Mouse (Mus musculus): ENCODE data around the gene Upp1. TPM values are rescaled to one million over a fixed set of nuclear protein-coding genes. Genes with fewer than 3 reads are reported as not detected.
A peak's percentile ranks its signal among the peaks of the same experiment; 100 is the strongest.

Upp1 gene
- total RNA-seq (2017), result 1.6 and 11.3 TPM in 2 replicates

GRCm38 (mm10) chr11:9118050-9118420 lies at the start of gene Upp1:
Gene Upp1, plus strand, starts transcription at chr11:9118103.
- no peak for ATAC-seq (replicated peaks; ENCODE audit: low read depth, poor library complexity, severe bottlenecking)

GRCm38 (mm10) chr11:9076444-9076843 lies 41.5 kb upstream of the Upp1 start:
- ATAC-seq (replicated peaks; ENCODE audit: low read depth, poor library complexity, severe bottlenecking), result no peak

GRCm38 (mm10) chr11:9113189-9113588 lies 4.7 kb upstream of the Upp1 start:
- ATAC-seq (replicated peaks; ENCODE audit: low read depth, poor library complexity, severe bottlenecking), result peak; percentile 84

- no peak for ATAC-seq (replicated peaks; ENCODE audit: low read depth, poor library complexity, severe bottlenecking)
Observed at GRCm38 (mm10) chr11:9115367-9116120, 2.4 kb upstream of the Upp1 start.

DNA sequence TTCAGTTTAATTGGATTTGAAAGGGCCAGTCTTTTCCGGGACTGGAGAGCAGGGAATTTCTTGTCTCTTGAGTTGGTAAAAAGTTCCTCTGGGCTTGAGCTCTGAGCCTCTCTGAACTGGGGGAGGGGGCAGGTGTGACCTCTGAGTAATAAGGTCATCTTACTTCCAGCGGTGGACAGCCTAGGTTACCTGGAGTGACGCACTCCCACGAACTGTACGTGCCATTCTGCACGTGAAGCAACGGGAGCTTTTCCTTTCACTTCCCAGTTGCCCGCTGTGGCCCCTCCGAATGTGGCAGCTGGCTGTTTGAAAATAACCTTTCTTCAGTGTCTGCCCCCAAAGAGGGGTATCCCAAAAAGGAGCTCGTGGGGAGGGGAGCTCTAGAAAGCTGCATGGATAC lies 1.8 kb upstream of the Upp1 start:
- no peak for ATAC-seq (replicated peaks; ENCODE audit: low read depth, poor library complexity, severe bottlenecking)

GRCm38 (mm10) chr11:9116916-9117315 lies 987 bp upstream of the Upp1 start:
- ATAC-seq (replicated peaks; ENCODE audit: low read depth, poor library complexity, severe bottlenecking), result no peak

DNA sequence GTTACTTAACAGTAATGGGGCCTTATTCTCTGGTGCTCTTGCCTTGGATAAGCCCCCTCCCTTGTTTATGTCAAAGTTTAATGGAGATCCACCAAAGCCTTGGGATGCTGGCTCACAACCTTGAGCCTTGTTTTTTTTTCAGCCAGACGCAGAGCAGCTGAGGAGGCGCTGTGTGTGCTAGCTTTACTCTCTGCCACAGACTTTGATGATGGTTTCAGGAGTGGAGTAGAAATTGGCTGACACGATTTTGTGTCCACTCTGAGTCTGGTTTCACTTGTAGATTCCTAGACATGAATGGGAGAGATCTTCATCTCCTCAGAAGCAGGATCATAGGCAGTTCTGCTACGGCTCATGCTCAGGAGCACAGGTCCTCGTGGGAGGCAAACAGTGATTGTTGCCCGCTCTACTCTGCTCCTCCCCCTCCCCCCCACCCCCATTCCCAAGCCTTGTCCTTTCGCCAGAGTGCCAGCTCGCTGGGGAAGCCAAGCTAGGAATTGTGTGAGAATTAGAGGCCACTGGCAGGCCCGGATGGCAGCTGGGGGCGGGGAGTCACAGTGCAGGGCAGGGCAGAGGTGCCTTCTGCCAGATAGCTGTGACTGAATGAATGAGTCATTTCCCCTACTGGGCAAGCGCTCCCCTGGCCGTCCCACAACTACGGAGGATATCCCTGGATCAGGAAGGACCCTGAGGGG lies 399 bp upstream of the Upp1 start:
- peak; percentile 54 for ATAC-seq (replicated peaks; ENCODE audit: low read depth, poor library complexity, severe bottlenecking)

- ATAC-seq (replicated peaks; ENCODE audit: low read depth, poor library complexity, severe bottlenecking), result peak; percentile 75
Observed at GRCm38 (mm10) chr11:9118421-9119121, 668 bp downstream of the Upp1 start.

DNA sequence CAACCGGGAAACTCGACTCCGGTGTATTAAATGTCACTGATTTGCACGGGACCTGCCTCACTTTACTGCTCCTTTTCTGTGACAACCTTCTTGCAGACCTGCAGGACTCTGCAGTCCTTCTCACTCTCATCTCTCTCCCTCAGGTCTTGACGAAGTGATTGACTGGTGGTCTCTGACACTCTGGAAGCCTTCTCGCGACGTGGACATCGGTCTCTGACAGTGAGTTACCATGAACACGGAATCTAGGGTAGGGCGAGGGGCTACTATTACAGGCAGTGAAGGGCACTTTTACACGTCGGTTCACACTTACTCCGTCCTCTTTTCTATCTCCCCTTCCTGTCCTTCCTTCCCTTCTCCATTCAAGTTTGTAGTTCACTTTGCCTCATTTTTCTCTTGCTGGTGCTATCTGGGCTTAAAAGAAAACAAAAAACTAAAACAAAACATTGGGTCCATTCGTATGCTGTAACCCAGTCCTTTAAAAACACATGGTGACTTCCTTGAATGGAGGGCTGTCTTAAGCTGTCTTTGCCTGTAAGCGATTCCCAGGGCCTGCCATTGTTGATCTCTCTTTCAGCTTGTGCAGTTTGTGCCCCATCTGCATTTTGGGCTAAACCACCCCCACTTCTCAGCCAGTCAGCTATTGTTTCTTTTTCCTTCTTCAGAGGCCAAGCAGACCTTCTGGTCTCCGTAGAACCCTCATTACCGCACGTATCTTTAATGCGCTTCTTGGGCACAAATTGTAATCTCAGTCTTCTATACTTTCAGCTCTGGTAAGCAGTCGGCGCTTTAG lies 1.5 kb downstream of the Upp1 start:
- no peak for ATAC-seq (replicated peaks; ENCODE audit: low read depth, poor library complexity, severe bottlenecking)

DNA sequence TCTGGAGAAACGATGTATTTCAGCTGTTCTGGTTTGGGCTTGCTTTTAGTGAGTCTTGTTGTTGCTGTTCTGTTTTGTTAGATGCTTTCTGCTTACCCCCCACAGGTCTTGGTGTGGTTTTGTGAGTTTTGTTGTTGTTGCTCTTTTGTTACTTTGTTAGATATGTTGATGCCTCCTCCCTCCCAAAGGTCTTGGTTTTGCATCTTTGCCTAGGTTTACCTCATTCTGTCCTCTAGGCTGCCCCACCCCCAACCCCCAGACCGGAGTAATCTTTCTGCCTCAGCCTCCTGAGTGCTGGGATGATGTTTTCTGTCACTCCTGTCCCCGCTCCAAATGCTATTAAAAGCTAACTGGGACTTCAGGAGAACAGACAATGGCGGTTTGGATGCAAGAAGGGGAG lies 4.4 kb downstream of the Upp1 start:
- ATAC-seq (replicated peaks; ENCODE audit: low read depth, poor library complexity, severe bottlenecking), result no peak

DNA sequence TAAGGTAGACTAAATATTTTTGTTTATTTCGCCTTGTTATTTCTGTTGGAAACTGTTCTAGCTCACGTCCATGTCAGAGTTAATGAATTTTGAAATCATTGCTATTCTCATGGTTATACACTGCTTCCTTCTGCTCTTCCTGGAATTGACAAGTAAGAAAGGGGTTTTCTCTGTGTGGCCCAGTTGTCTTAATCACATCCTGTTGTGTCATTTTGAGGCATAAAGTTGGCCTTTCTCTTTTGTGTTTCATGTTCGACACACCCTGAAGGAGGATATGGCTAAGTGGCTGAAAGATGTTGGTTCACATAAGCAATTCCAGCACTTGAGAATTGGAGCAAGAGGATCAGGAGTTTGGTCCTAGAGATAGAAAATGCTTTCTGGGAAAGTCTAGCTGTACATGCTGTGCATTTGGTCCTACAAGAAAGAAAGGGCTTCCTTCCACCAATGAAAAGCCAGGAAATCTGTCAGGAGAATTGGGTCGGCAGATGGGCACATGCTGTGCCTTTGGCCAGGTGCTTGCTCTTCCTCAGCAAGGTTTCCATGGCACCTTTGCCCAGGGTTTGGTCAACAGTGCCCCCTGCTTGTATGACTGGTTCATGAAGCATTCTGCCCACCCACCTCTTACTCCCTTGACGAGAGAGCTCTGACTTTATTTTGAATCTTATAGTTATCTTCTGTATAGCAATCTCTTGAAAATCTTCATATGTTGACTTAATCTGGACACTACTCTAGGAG lies 8.6 kb downstream of the Upp1 start:
- peak; percentile 84; the same call in 1 of the 2 replicates for ATAC-seq (replicated peaks; ENCODE audit: low read depth, poor library complexity, severe bottlenecking)

DNA sequence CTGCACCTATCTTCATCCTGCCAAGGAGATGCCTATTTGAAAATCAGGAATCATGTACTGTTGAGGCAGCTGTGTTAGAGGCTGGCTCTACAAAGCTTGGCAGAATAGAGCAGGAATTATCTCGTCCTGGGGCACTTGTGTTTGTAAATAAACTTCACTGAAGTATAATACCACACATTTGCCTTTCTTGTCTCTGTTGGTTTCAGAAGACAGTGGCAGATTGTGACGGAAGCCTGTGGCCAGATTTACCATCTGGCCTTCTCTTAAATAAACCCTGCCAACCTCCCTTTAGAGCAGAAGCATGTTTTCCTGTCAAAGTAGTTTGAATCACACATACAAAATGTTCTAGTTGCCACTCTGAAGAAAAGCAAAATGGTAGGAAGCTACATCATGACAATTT lies 10.2 kb downstream of the Upp1 start:
- ATAC-seq (replicated peaks; ENCODE audit: low read depth, poor library complexity, severe bottlenecking), result no peak

GRCm38 (mm10) chr11:9129528-9129927 lies 11.6 kb downstream of the Upp1 start:
- no peak for ATAC-seq (replicated peaks; ENCODE audit: low read depth, poor library complexity, severe bottlenecking)

DNA sequence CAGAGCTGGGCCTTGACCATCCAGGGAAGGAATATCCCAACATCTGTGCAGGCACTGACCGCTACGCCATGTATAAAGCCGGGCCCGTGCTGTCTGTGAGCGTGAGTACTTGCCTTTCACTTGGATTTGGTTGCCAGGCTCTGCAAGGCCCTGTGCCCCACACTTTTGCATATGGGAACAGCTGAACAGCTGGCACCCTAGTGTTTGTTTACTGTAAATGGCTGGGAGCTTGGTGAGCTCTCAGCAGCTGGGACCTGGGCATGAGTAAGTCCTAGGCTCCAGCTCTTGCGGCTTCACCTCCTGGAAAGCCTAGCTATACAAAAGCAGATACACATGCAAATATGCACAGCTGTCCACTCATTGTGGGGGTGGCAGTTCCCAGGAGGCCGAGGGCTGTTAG lies 13.8 kb downstream of the Upp1 start:
- ATAC-seq (replicated peaks; ENCODE audit: low read depth, poor library complexity, severe bottlenecking), result no peak

DNA sequence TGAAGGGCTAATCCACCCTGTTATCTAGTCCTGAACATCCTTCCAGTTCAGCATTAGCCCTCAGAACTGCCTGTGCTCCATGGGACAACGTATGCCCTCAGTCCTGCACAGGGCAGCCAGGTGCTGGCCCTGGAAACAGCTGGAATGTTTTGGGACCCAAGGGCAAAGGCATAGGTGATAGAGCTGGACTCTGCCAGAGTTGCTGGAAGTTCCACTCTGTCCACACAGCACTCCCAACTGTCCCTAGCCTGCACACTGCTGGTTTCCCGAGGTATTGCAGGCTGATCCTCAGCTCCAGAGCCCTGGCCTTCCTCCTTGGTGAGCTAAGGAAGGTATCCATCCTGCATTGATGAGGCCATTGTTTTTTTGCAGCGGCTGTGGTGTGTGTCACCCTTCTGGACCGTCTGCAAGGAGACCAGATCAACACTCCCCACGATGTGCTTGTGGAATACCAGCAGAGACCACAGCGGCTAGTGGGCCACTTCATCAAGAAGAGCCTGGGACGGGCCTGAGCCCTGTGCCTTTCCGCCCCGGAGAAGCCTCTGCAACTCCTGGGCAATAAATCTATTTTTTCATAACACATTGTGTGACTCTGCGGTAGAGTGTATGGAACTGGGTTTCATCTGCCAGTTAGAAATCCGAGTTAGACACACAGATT lies 17.8 kb downstream of the Upp1 start:
- 0 out of 2 replicates have a peak, but pooled peaks have one; percentile 13 for ATAC-seq (replicated peaks; ENCODE audit: low read depth, poor library complexity, severe bottlenecking)

DNA sequence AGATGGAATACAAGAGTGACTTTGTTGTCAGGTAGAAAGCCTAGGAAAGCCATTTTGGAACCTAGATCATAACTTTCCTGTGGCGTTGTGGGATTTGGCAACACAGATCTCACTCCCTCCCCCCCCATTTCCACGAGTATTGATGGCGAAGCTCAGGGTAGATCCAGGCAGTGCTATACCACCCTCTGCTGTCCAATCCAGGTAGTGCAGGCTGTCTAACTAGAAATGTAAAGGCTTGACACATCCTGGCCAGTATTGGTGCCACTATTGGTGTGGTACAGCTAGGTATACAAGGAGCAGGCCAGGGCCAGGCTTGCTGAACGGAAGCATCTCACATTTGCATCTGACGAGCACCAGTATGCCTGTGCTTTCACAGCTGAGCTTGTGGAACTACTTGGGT lies 18.6 kb downstream of the Upp1 start:
- ATAC-seq (replicated peaks; ENCODE audit: low read depth, poor library complexity, severe bottlenecking), result peak; percentile 95

- no peak for ATAC-seq (replicated peaks; ENCODE audit: low read depth, poor library complexity, severe bottlenecking)
Observed at GRCm38 (mm10) chr11:9145113-9145512, 27.2 kb downstream of the Upp1 start.

DNA sequence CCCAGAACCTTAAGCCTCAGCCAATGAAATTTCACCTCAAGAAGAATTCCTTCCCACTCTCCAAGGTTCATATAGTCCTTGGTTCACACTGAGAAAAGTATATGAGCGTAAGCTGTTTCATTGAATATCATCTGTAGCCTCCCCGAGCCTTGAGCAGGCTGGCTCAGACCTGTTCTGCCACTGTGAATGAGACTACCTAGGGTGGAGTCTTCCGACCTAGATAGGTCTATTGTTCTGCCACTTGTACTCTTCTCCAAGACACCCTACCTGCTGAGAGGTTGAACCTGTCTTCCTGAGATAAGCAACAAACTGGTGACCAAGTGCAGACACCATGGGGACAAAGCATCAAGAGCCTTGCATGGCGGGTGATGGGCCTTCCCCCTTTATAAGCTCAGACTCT lies 28.2 kb downstream of the Upp1 start:
- no peak for ATAC-seq (replicated peaks; ENCODE audit: low read depth, poor library complexity, severe bottlenecking)

GRCm38 (mm10) chr11:9146683-9147082 lies 28.8 kb downstream of the Upp1 start:
- ATAC-seq (replicated peaks; ENCODE audit: low read depth, poor library complexity, severe bottlenecking), result no peak
